Mouse (Mus musculus) megakaryocyte, embryonic 14.5 days (primary cell): ENCODE measurements around the gene Pgpep1l.

Source experiments
- FLI1 ChIP-seq: IDR thresholded peaks from 2 replicates; pipeline ENCODE4 v1.6.1; 2012; ENCODE audit warnings: low read length, inconsistent platforms, mixed read lengths
- GATA1 ChIP-seq: IDR thresholded peaks from 3 replicates; pipeline ENCODE4 v1.6.1; 2012; ENCODE audit warnings: mixed read lengths, low read length, inconsistent platforms, borderline replicate concordance

DNA sequence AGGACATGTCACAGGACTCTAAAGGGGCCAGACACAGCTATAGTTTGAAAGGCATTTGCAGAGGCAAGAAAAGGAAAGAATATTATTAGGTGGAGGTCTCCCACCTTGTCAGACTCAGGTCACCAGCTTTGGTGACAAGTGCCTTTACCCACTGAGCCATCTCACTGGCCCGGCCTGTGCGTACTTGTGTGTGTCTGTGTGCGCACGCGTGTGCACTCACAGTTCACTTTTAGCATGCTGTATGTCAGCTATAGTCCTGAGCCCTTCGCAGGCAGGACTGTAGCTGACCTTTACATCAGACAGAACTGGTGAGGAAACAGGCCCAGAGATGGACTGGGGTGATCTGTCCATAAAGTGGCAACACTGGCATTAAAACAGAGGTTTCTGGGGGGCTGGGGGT lies 14.4 kb upstream of the Pgpep1l start:
- no peak for TF ChIP-seq GATA1
- TF ChIP-seq FLI1: no peak
